Mouse (Mus musculus): ENCODE measurements around the gene Klhl22. TPM values are rescaled to one million over a fixed set of nuclear protein-coding genes. Genes with fewer than 3 reads are reported as not detected.
A peak's percentile ranks its signal among the peaks of the same experiment; 100 is the strongest.

The Klhl22 gene
- total RNA-seq, 2 experiments from 2014 or later, result 84.9 to 86.0 TPM

DNA sequence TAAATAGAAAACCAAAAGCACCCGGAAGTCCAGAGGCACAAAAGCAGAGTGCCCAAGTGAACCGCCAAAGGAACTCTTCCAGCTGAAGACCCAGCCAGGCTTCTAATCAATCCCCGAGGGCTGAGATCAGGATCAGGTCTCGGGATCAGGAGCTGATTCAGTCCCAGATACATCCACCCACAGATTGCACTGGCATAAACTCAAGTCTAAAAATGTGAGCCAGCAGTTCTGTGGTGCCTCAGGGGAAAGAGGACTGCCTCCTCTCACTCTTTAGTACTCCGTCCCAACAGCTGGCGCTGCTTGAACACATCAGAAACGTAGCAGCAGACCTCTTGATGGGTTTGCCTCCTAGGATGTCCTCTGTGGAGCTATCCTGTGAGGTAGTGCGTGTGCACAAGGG is 57.1 kb downstream of the Klhl22 start:
- intact Hi-C loops (cut with DNase I), result loop anchor here (10.0 kb wide), 1 partner anchor 262 kb away; no protein-coding TSS in a partner anchor
- DNase-seq (ENCODE audit: extremely low spot score in 1 of 2, low spot score in 2 of 2), result no peak
- Histone ChIP-seq H3K27ac (no peak overlapping the region), H3K4me3 (no peak overlapping the region)
- TF ChIP-seq CTCF (IDR thresholded peaks at IDR 0.05), result no peak

DNA sequence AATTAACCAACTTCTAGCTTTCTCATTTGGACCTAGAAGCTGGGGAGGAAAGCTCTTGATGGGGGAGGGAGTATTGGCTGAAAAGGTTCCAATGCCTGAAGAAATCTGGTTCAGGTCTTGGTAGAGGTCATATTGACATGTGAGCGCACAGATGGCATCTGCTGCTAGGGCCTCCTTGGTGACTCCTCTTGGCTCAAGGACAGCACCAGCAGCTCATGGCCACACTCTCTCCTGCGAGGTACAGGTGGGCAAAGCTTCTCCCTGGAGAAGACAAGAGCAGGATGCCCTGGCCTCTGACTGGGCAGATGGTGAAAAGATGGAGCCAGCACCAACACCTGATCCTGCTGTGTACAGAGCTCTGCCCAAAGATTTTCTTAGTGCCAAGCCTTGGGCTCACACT is 67.1 kb downstream of the Klhl22 start:
- no peak for TF ChIP-seq CTCF (IDR thresholded peaks at IDR 0.05)
- no peak overlapping the region for H3K27ac ChIP-seq
- H3K4me3 ChIP-seq, result no peak overlapping the region
- intact Hi-C loops (cut with DNase I), result no loop called here
- DNase-seq (ENCODE audit: extremely low spot score in 1 of 2, low spot score in 2 of 2), result no peak

DNA sequence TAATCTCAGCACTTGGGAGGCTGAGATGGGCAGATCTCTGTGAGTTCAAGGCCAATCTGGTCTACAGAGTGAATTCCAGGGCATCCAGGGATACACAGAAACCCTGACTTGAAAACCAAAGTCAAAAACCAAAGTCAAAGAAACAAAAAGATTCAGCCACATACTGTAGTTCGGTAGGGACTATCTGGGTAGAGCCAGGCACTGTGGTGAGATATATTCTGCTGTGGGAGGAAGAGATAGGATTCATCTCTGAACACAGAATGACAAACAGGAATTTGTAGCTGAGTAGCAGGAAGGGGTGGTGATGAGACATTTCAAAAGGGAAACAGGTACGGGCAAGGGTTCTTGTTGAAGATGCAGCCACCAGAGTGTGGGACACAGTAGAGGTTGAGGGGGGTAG is 68.8 kb downstream of the Klhl22 start:
- intact Hi-C loops (cut with DNase I), result no loop called here
- Histone ChIP-seq H3K4me3 (no peak overlapping the region), H3K27ac (no peak overlapping the region)
- TF ChIP-seq CTCF (IDR thresholded peaks at IDR 0.05), result no peak
- DNase-seq (ENCODE audit: extremely low spot score in 1 of 2, low spot score in 2 of 2), result no peak

DNA sequence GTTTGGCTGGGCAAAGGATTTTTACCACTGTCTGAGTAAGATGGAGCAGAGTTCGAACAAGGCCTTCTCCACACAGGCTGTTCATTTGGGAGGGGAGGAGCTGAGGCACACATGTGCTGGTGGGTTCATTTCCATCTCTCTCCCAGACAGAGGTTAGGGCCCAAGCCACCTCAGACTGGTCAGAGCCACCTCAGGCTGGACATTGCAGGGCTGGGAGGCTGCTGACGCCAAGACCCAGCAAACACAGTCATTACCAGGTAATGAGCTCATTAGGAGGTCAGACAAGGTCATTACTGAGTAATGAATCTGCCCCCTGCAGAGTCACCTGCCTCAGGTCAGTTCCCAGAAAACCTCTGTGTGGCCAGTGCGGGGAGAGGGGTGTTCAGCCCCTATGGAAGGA is 69.4 kb downstream of the Klhl22 start:
- Histone ChIP-seq H3K4me3 (no peak overlapping the region), H3K27ac (no peak overlapping the region)
- intact Hi-C loops (cut with DNase I), result no loop called here
- no peak for DNase-seq (ENCODE audit: extremely low spot score in 1 of 2, low spot score in 2 of 2)
- no peak for TF ChIP-seq CTCF (IDR thresholded peaks at IDR 0.05)

DNA sequence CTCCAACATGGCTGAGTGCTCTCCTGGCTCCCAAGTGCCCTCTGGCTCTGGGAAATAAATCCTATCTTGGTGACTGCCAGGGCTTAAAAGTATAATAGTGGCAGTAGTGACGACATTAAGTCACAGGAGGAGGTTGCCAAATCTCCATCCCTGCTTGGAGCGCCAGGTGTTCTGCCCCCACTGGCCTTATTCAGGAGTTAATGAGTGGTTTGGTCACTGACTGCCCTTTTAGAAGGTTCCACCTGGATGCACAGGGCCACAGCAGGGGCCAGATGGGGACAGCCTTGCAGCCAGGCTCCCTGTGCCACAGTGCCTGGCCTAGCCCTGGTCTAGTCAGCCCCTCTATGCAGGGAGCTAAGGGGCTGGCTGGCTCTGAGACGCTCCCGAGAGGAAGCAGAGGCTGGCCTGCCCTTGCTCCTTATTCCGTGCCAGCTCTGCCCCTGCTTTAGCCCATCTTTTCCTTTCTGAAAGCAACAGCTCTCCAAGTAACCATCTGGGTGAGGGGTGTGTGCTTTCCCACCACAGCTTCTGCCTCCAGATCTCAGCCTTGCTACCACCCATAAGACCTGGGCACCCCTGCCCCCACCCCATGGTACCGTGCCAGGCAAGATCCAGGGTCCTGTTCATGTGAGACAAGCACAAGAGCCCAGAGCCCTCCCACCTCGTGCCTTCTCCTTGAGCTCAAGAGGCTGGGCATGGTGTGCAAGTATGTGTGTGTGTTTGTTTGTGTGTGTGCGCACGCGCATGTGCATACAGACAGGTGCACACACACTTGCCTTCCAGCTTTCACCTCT is 71.2 kb downstream of the Klhl22 start:
- no peak for TF ChIP-seq CTCF (IDR thresholded peaks at IDR 0.05)
- no peak for DNase-seq (ENCODE audit: extremely low spot score in 1 of 2, low spot score in 2 of 2)
- intact Hi-C loops (cut with DNase I), result no loop called here
- no peak overlapping the region for H3K4me3 ChIP-seq
- H3K27ac ChIP-seq, result no peak overlapping the region

DNA sequence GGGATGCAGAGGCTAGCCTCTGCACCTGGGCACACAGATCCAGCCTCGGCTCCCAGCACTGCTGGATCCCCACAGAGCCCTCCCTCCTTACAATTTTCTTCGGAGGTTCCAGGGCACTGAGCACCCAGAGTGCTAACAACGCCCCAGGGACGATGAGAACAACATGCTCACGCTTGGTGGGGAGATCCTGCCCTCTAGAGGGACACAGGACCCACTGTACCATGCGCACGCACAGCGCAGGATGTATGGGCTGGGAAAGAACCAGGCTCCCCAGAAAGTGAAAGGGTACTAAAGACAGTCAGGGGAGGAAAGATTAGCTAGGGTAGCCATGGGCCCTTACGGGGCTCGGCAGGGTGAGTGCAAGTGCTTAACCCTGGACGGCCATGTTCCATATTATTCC is 72.4 kb downstream of the Klhl22 start:
- TF ChIP-seq CTCF (IDR thresholded peaks at IDR 0.05), result no peak; the same call in 1 of the 2 replicates
- no peak overlapping the region for H3K4me3 ChIP-seq
- intact Hi-C loops (cut with DNase I), result no loop called here
- DNase-seq (ENCODE audit: extremely low spot score in 1 of 2, low spot score in 2 of 2), result no peak
- H3K27ac ChIP-seq, result no peak overlapping the region

DNA sequence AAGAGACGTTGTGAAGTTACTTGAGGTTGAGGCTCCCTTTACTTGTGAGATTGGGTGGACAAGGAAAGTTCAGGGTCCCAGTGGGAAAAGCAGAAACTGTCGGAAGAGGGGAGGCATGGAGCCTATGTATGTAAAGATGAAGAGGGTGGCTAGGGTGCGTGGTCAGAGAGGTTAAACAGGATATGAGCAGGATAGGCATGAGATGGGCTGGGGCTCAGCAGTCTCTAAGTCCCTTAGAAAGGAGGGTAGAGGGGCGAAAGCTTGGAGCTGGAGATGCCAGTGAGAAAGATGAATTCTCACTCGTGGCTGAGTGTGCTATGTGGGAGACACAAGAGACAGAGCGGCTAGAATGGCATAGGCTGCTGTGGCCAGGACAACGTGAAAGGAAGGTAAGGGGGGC is 73.4 kb downstream of the Klhl22 start, which contains the start of gene B830017H08Rik:
Gene B830017H08Rik (plus strand): TSS at position 301 of the 400 bp plus-strand sequence.
- intact Hi-C loops (cut with DNase I), result no loop called here
- no peak for TF ChIP-seq CTCF (IDR thresholded peaks at IDR 0.05)
- no peak for DNase-seq (ENCODE audit: extremely low spot score in 1 of 2, low spot score in 2 of 2)
- Histone ChIP-seq H3K27ac (peak within 1 kb of the TSS; percentile 94), H3K4me3 (peak within 1 kb of the TSS; percentile 69)

DNA sequence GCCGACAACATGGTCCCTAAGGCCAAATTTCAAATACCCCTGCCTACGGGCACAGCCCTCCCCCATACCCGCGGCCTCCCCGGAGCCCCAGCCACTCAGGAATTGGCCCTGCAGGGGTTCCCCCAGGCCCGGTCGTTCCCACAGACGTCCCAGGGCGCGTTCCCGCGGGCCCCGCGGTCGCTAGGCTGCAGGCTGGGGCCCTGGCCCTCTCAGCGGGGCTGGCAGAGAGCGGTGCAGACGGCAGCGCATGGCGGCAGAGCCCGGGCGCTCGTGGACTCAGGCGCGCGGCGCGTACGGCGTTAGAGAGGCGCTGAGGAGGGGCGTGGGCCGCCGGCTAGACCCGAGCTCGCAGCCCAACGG is 73.9 kb downstream of the Klhl22 start:
- DNase-seq (ENCODE audit: extremely low spot score in 1 of 2, low spot score in 2 of 2), result peak in 1 of 2 experiments; percentile 58
- no peak for TF ChIP-seq CTCF (IDR thresholded peaks at IDR 0.05)
- intact Hi-C loops (cut with DNase I), result no loop called here
- peak overlapping the region; percentile 69 for H3K4me3 ChIP-seq
- peak overlapping the region; percentile 94 for H3K27ac ChIP-seq

DNA sequence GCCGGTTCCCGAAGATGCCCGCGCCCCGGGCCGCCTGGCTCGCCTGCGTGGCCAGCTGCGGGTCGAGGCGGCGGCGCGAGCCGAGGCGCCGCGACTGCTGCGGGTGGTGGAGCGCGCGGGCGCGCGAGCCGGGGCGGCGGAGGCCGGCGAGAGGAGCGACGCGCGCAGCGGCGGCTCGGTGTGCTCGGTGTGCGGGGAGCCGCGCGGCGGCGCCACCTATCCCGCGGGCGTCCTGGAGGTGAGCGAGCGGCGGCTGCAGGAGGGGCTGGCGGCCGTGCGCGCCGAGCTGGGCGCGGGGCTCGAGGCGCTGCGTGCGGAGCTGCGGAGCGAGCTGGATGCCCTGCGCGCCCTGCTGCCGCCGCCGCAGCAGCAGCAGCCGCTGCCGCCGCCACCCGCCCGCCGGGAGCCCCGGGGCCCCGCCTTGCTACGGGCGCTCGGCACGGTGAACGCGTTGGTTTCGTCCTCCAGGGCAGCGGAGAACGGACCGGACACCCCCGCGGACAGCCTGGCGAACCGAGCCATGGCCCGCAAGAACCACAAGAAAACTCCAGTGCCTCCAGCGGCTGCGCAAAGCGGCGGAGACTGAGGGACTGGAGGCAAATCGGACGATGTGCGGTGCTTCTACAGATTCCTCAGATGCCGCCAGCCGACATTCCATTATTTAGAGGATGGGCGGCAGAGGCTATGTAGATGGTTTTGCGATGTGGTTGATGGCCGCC is 74.4 kb downstream of the Klhl22 start:
- H3K4me3 ChIP-seq, result peak overlapping the region; percentile 69
- peak overlapping the region; percentile 94 for H3K27ac ChIP-seq
- peak; percentile 67 to 76 for DNase-seq (ENCODE audit: extremely low spot score in 1 of 2, low spot score in 2 of 2)
- TF ChIP-seq CTCF (IDR thresholded peaks at IDR 0.05), result no peak; the same call in none of the 2 replicates
- intact Hi-C loops (cut with DNase I), result no loop called here

DNA sequence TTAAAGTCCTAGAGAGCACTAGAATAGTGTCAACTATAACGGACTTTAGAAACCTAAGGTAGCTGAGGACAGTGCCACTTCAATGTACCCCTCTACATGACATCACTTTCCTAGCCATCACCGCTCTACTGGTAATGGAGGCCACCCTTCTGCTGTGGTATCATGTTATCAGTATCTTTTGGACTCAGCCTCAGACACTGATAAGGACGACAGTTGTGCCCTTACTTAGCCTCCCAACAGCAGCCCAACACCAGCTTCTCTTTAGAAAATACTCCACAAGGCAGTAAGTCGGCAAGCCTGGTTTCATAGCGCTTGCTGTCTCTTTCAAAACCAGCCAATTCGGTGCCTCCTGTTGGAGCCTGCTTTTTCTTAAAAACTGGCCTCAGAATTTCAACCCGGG is 75.1 kb downstream of the Klhl22 start:
- peak overlapping the region; percentile 62 for H3K27ac ChIP-seq
- DNase-seq (ENCODE audit: extremely low spot score in 1 of 2, low spot score in 2 of 2), result no peak
- TF ChIP-seq CTCF (IDR thresholded peaks at IDR 0.05), result no peak
- intact Hi-C loops (cut with DNase I), result no loop called here
- H3K4me3 ChIP-seq, result peak overlapping the region; percentile 69

DNA sequence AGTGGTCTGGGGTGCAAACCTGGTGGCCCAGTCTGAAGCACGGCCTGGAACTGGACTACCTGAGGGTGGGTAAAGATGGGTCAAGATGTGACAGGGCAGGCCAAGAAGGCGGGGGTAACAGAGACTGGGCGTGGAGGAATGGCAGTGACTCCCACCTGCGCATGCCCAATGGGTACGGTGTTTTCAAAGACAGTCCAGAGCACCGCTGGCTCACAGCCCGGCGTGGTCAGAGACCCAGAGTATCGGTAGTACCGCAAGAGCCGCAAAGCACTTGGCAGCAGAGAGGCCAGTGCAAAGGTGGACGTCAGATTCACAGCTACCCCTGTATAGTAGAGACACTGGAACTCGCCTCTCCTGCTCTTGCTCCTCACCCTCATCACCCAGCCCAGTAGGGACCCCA is 76.1 kb downstream of the Klhl22 start:
- TF ChIP-seq CTCF (IDR thresholded peaks at IDR 0.05), result no peak
- H3K27ac ChIP-seq, result no peak overlapping the region
- DNase-seq (ENCODE audit: extremely low spot score in 1 of 2, low spot score in 2 of 2), result no peak
- H3K4me3 ChIP-seq, result no peak overlapping the region
- intact Hi-C loops (cut with DNase I), result no loop called here

DNA sequence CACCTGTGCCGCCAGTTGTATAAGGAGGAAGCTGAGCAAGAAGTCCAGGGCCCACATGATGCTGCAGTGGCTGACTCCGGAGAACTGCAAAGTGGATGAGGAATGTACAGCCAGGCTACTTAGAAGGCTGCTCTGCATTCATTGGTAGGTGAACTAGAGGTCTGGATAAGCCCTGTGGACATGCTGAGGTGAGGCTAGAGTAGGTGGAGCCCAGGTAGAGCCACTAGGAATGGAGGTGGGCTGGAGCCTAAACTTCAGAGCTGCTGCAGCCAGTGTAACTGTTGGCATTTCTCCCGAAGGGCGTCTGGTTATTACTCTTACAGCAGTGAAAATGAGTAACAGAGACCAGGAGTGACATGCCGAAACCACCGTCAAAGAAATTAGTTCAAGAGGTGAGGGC is 78.6 kb downstream of the Klhl22 start, which contains the start of gene Car15:
Gene Car15 (minus strand): TSS at position 314 of the 400 bp plus-strand sequence.
- Histone ChIP-seq H3K4me3 (no peak within 1 kb of the TSS), H3K27ac (no peak within 1 kb of the TSS)
- intact Hi-C loops (cut with DNase I), result no loop called here
- TF ChIP-seq CTCF (IDR thresholded peaks at IDR 0.05), result no peak
- no peak for DNase-seq (ENCODE audit: extremely low spot score in 1 of 2, low spot score in 2 of 2)

Data from left cerebral cortex, adult 2 months (tissue).